Mouse (Mus musculus) lung, postnatal 25 days (tissue): Measurements from ENCODE around the gene Sparcl1.

Experiments used
- DNase-seq: peaks from one replicate; pipeline ENCODE4 v3.0.0; 2022; ENCODE audit warnings: low spot score

The Sparcl1 gene

DNA sequence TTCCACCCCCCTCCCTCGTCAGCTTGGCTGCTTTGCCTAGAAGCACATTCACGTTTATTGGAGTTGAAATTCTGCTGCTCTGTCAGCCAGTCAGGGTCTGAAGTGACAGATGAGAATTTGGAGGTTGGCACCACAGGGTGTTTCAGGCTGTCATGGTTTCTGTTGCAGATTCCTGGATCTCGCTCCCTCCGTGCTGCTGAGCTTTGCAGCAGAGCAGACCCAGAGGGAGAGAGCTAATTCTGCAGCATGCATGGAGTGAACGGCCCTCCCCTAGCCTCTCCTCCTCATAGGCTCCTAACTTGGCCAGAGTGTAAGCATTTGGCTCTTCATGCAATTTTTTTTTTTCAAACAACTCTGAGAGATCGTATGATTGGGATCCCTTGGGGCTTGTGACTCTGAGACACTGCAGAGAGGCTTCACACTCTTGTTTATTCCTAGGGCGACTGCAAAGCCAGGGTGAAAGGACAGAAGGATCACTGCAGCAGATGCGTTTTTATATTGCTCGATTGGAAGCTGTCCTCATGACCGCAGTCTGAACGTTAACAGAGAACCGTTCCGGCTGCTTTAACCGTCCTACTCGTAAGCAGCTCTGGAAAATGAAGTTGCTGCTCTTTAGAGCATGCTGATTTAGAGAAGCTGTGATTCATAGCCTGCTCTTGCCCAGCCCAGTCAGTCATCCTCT lies at the start of gene Sparcl1:
Gene Sparcl1, minus strand, starts transcription at position 243 of the 682 bp plus-strand sequence.
- DNase-seq: peak; percentile 33

GRCm38 (mm10) chr5:104161390-104161789 lies 47.9 kb upstream of the Sparcl1 start:
- DNase-seq: peak; percentile 44

DNA sequence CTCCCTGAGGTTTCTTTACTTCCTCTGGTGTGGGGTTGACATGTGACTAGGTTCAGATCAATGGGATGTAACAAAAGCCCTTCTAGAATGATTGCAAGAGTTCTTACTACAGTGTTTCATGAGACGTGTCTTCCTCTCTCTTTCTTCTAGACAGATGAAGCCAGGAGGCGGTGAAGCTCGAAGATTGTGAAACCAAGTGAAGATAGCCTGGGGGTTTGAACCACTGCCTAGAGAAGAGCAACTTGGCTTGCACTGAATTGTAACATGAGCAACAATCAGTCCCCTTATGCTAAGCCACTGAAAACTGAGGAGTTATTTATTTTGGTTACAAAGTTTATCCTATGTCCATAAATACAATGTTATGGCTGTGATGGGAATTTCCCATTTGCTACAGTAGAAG lies 47.0 kb upstream of the Sparcl1 start:
- no peak for DNase-seq

GRCm38 (mm10) chr5:104158332-104159052 lies 45.0 kb upstream of the Sparcl1 start:
- no peak for DNase-seq

- no peak for DNase-seq
Observed at GRCm38 (mm10) chr5:104157701-104158100, 44.2 kb upstream of the Sparcl1 start.

DNA sequence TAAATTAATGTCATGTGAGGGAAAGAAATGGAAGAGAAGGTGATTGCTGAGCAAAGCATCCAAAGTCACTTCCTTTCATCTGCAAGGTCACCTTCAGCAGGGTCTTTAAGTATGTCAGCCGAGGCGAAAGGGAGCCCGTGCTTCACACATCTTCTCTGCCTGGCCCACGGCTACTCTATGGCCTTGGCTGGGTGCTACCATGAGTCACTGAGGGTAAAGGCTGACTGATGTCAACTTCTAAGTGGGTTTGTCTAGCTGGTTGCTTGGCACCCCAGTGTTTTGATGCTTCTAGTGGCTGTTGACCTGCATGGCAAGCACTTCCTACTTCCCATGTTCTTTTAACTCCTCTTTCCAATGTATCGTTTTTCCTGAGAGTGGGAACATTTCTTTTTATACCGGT lies 36.7 kb upstream of the Sparcl1 start:
- no peak for DNase-seq

DNA sequence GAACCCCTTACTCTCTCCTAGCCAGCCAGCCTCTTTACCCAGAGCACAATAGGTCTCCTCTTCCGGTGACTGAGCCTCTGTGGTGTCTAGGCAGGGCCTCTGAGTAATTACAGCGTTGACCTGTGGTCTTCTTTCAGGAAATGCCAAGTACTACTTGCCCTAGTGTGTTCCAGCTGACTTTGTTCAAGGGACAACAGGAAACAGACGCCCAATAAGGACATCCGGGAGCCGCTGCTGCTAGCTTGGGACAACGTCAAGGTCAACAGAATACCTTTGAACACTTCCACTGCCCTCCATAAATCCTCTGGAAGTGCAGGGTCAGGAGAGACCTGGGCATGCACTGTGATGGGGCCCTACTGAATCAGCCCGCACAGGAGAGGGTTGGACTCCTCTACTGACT lies 35.8 kb upstream of the Sparcl1 start:
- DNase-seq: peak; percentile 15

GRCm38 (mm10) chr5:104144057-104144456 lies 30.5 kb upstream of the Sparcl1 start:
- no peak for DNase-seq

GRCm38 (mm10) chr5:104141067-104141466 lies 27.5 kb upstream of the Sparcl1 start:
- no peak for DNase-seq

- no peak for DNase-seq
Observed at GRCm38 (mm10) chr5:104137920-104138541, 24.5 kb upstream of the Sparcl1 start.

GRCm38 (mm10) chr5:104133752-104134151 lies 20.2 kb upstream of the Sparcl1 start:
- DNase-seq: no peak

GRCm38 (mm10) chr5:104131544-104131943 lies 18.0 kb upstream of the Sparcl1 start:
- peak; percentile 45 for DNase-seq

- no peak for DNase-seq
Observed at GRCm38 (mm10) chr5:104130891-104131290, 17.4 kb upstream of the Sparcl1 start.

GRCm38 (mm10) chr5:104128281-104129031 lies 14.9 kb upstream of the Sparcl1 start:
- DNase-seq: no peak

GRCm38 (mm10) chr5:104127351-104127750 lies 13.8 kb upstream of the Sparcl1 start:
- no peak for DNase-seq

- DNase-seq: no peak
Observed at GRCm38 (mm10) chr5:104126561-104127320, 13.2 kb upstream of the Sparcl1 start.

DNA sequence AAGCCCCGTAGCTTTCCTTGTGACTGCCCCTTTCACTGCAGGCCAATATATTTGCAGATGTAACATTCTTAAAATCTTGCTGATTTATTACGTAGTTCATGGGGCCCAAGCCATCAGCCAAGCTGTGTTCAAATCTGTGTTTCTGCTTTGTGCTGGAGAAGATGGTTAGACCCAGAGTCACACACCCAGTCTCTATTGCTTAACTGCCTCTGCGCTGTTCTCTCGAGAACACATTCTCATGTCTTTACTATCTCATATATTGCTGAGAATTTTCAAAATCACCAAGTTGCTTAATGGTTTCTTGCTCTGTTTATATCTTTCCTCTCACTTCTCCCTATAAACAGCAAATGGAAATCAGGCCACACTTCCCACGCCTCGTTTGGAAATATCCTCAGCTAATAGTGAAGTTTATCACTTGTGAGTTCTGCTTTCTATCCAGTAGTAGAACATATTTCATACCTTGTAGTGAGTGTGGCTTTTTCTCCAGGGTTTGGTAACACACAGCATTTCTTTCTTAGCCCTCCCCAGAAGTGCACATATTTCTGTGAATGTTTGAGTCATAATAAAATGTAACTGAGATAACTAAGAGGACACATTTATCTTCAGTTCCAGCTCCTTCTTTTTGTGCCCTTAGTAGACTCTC lies 10.6 kb upstream of the Sparcl1 start:
- no peak for DNase-seq

GRCm38 (mm10) chr5:104115890-104116289 lies 2.4 kb upstream of the Sparcl1 start:
- DNase-seq: peak; percentile 83

DNA sequence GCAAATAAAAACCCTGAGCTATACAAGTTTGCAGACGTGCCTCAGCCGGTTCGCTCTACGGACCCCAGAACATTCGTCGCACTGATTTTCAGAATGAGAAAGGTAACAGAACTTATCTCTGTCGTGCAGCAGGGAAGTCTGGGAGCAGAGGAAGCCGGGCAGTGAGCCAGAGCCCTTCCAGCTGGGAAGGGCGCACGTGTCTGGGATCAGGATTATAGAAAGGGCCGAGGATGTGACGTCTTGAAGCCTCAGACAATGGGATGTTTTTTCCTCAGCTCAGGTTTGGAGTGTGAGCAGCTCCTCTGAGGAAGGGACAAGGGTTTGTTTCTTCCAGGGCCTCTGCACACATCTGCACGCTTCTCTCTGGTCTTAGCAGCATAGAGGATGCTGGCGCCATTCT lies 1.6 kb upstream of the Sparcl1 start:
- DNase-seq: peak; percentile 89

DNA sequence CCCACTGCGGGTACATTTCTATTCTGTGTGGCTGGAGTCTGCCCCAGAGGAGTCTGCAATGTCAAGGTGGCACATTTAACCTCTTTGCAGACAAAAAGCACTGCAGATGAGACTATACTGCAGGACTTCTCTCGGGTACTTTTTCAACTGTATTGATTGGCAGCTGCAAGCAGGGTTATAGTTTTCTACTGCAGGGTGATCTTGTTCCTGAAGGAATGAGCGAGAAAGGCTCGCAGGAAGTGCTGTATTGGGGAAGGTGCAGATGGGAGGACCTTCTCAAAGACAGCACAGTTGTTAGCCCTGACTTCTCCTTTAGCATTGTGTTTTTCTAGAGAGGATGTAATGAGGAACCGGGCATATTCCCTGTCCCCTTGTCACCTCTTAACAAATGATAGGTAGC lies 1.0 kb downstream of the Sparcl1 start:
- no peak for DNase-seq

GRCm38 (mm10) chr5:104112016-104112415 lies 1.5 kb downstream of the Sparcl1 start:
- DNase-seq: peak; percentile 39
